ENCODE assay signal across 8 mouse cellular contexts in genomic region chr8:9769061-9769460, GRCm38 (mm10). TPM values are rescaled to one million over a fixed set of nuclear protein-coding genes. Genes with fewer than 3 reads are reported as not detected.
DNase-seq lines count a peak whose midpoint lies in the region; ATAC-seq lines count a peak whose summit lies in the region.

No protein-coding gene starts in this region.

- H3K9ac ChIP-seq in kidney, embryonic 16.5 days (replicated peaks; ENCODE audit: low read length) = no peak overlapping the region

- DNase-seq in 416B (ENCODE audit: low read depth) (peak; percentile 26), ES-CJ7 (ENCODE audit: low read depth, low spot score) (peak; percentile 60)
- DNase-seq in cerebellum, postnatal 10 days = peak; percentile 34 to 58
- DNase-seq in gastrocnemius, postnatal 25 days = peak; percentile 7
- peak; percentile 52 to 66 for DNase-seq in lung, postnatal 4 days
- DNase-seq in right cerebral cortex, postnatal 4 days = peak; percentile 55
- no peak for DNase-seq in T-cell, adult 2 months (ENCODE audit: low spot score)

- no peaks in the 10 kb centered on the region for H3K36me3 ChIP-seq in kidney, embryonic 16.5 days (ENCODE audit: insufficient read depth, low read length)

- peak; percentile 75; the same call in 1 of the 2 replicates for ATAC-seq in kidney, embryonic 16.5 days (ENCODE audit: low FRiP score, low TSS enrichment)

- no peak overlapping the region for H3K4me3 ChIP-seq in kidney, embryonic 16.5 days (ENCODE audit: low read length)

- H3K4me1 ChIP-seq in kidney, embryonic 16.5 days (ENCODE audit: insufficient read depth, low read length) = peaks cover 19% of the 10 kb centered on the region

- WGBS in kidney, embryonic 16.5 days = 30% methylated on average over 6 of the region's 6 CpGs

- H3K4me2 ChIP-seq in kidney, embryonic 16.5 days (replicated peaks; ENCODE audit: low read depth, low read length) = no peak overlapping the region

- no peak overlapping the region for H3K27ac ChIP-seq in kidney, embryonic 16.5 days (ENCODE audit: low read length)

- peaks cover 45% of the 10 kb centered on the region for H3K27me3 ChIP-seq in kidney, embryonic 16.5 days (ENCODE audit: insufficient read depth, low read length)

- no peaks in the 10 kb centered on the region for H3K9me3 ChIP-seq in kidney, embryonic 16.5 days (ENCODE audit: low read length)

RNA-seq across cellular contexts. Expression of gene Fam155a, which starts 1.9 kb away (rescaled TPM):
- total RNA-seq in gastrocnemius, postnatal 25 days (2021) = under 1 TPM in 1 of 2 experiments, not detected in 1; 0.08 TPM
- 0.27 and 0.67 TPM in 2 replicates for polyA plus RNA-seq in kidney, embryonic 16.5 days (2015; fragmentation: Nextera tagmentation; extraction: Ambion mirVana)
